ENCODE assay signal across 12 mouse cellular contexts in genomic region chr6:72210823-72211222, GRCm38 (mm10). TPM values are rescaled to one million over a fixed set of nuclear protein-coding genes. Genes with fewer than 3 reads are reported as not detected.
DNase-seq lines count a peak whose midpoint lies in the region; ATAC-seq and TF ChIP-seq lines count a peak whose summit lies in the region.
"Had no signal": no experiment of that assay in that cellular context is flagged by ENCODE, and none has a peak within 500 bp of the region (broad histone marks: within the 10 kb centered on the region; RNA-seq: fewer than 3 reads in every experiment).

No protein-coding gene starts in this region.

- no peaks in the 10 kb centered on the region for H3K9me3 ChIP-seq in midbrain, embryonic 10.5 days (replicated peaks)
- no peaks in the 10 kb centered on the region for H3K9me3 ChIP-seq in midbrain, embryonic 14.5 days (ENCODE audit: control insufficient read depth, low read length)
- H3K9me3 ChIP-seq: embryonic facial prominence, embryonic 12.5 days; G1E; liver, embryonic 13.5 days had no signal

- WGBS in midbrain, embryonic 10.5 days, result 92% methylated on average over 7 of the region's 7 CpGs
- 79% methylated on average over 7 of the region's 7 CpGs for WGBS in midbrain, embryonic 14.5 days
- 92% methylated on average over 7 of the region's 7 CpGs for WGBS in kidney, adult 2 months

- no peak overlapping the region for H3K9ac ChIP-seq in midbrain, embryonic 14.5 days (replicated peaks; ENCODE audit: low read length)
- H3K9ac ChIP-seq: embryonic facial prominence, embryonic 12.5 days; liver, embryonic 13.5 days had no signal

- H3K4me3 ChIP-seq in midbrain, embryonic 10.5 days, result no peak overlapping the region
- no peak overlapping the region for H3K4me3 ChIP-seq in midbrain, embryonic 14.5 days (replicated peaks; ENCODE audit: low read depth, low read length)
- no peak overlapping the region for H3K4me3 ChIP-seq in kidney, adult 2 months (ENCODE audit: insufficient read depth, low read depth, low read length)
- H3K4me3 ChIP-seq: embryonic facial prominence, embryonic 12.5 days; liver, embryonic 13.5 days had no signal

- TF ChIP-seq POLR2A in kidney, adult 2 months (IDR thresholded peaks at IDR 0.05; ENCODE audit: low read depth, low read length), result no peak

- intact Hi-C loops in heart, postnatal 14 days (cut with DNase I), result no loop called here

- peak; percentile 42 for DNase-seq in cerebellum, adult 9-11 months
- DNase-seq in cerebellum, adult 9-10 months, result no peak
- no peak for DNase-seq in midbrain, embryonic 10.5 days (ENCODE audit: low spot score)
- no peak for DNase-seq in midbrain, embryonic 14.5 days
- peak; percentile 50 to 56 for DNase-seq in heart, postnatal 14 days
- peak; percentile 80 for DNase-seq in skeletal muscle tissue, adult 2 months (ENCODE audit: low read depth, low spot score)
- DNase-seq in kidney, adult 2 months, result no peak
- no peak for DNase-seq in right cerebral cortex, postnatal 4 days
- DNase-seq: kidney, adult 18-20 months; liver, embryonic 13.5 days had no signal

- H3K27ac ChIP-seq in midbrain, embryonic 10.5 days (replicated peaks), result peak overlapping the region; percentile 61
- no peak overlapping the region for H3K27ac ChIP-seq in midbrain, embryonic 14.5 days (replicated peaks; ENCODE audit: low read depth, low read length)
- H3K27ac ChIP-seq in kidney, adult 2 months (ENCODE audit: insufficient read depth, low read depth, low read length), result no peak overlapping the region
- H3K27ac ChIP-seq: embryonic facial prominence, embryonic 12.5 days; liver, embryonic 13.5 days had no signal

- no peak overlapping the region for H3K4me2 ChIP-seq in midbrain, embryonic 14.5 days (ENCODE audit: low read length)
- H3K4me2 ChIP-seq: embryonic facial prominence, embryonic 12.5 days; liver, embryonic 13.5 days had no signal

- H3K4me1 ChIP-seq in midbrain, embryonic 10.5 days, result peaks cover 52% of the 10 kb centered on the region
- H3K4me1 ChIP-seq in midbrain, embryonic 14.5 days (ENCODE audit: control insufficient read depth, insufficient read depth, low read length), result peaks cover 21% of the 10 kb centered on the region
- peaks cover 2% of the 10 kb centered on the region; the same call in 1 of the 2 replicates for H3K4me1 ChIP-seq in kidney, adult 2 months (ENCODE audit: control insufficient read depth, insufficient read depth, low read length)

- TF ChIP-seq CTCF in kidney, adult 2 months (conservative IDR thresholded peaks at IDR 0.05; ENCODE audit: insufficient read depth, insufficient read length, low read depth, low read length), result no peak

- H3K36me3 ChIP-seq in midbrain, embryonic 10.5 days, result peaks cover 15% of the 10 kb centered on the region
- no peaks in the 10 kb centered on the region for H3K36me3 ChIP-seq in midbrain, embryonic 14.5 days (ENCODE audit: control insufficient read depth, insufficient read depth, low read length)
- no peaks in the 10 kb centered on the region for H3K36me3 ChIP-seq in kidney, adult 2 months (ENCODE audit: control insufficient read depth, insufficient read depth, low read length)
- H3K36me3 ChIP-seq: G1E; liver, embryonic 13.5 days had no signal

- H3K27me3 ChIP-seq in midbrain, embryonic 10.5 days (ENCODE audit: low read depth, poor library complexity, severe bottlenecking), result peaks cover 84% of the 10 kb centered on the region
- peaks cover 3% of the 10 kb centered on the region; the same call in 1 of the 2 replicates for H3K27me3 ChIP-seq in midbrain, embryonic 14.5 days (ENCODE audit: control insufficient read depth, insufficient read depth, low read length)
- no peaks in the 10 kb centered on the region for H3K27me3 ChIP-seq in kidney, adult 2 months (replicated peaks; ENCODE audit: control insufficient read depth, insufficient read depth, low read length)

- no peak for ATAC-seq in midbrain, embryonic 14.5 days (ENCODE audit: low FRiP score, low TSS enrichment)

RNA-seq across cellular contexts. Expression of gene Atoh8, which starts 24.6 kb away (rescaled TPM):
- polyA plus RNA-seq in midbrain, embryonic 10.5 days (2016; fragmentation: Nextera tagmentation; extraction: Ambion mirVana), result 9.2 and 11.2 TPM in 2 replicates
- 1.8 and 2.4 TPM in 2 replicates for polyA plus RNA-seq in midbrain, embryonic 14.5 days (2014; fragmentation: Nextera tagmentation; extraction: Ambion mirVana)
- total RNA-seq in heart, postnatal 14 days (2021), result 10 to 100 TPM; 10.1 to 11.3 TPM
- polyA plus RNA-seq in kidney, adult 2 months (2012; rRNA removed), result 7.7 and 10.1 TPM in 2 replicates
- total RNA-seq: G1E had no signal

Comparison
In these comparisons a context has a peak if more than half of its experiments do, and no peak if none do; other contexts are left out.
1. DNase-seq: peak in cerebellum, adult 9-11 months (single experiment), heart, postnatal 14 days (2 of 2) and skeletal muscle tissue, adult 2 months (single experiment); none in cerebellum, adult 9-10 months (single experiment), midbrain, embryonic 10.5 days (single experiment), midbrain, embryonic 14.5 days (single experiment), kidney, adult 2 months (single experiment) and right cerebral cortex, postnatal 4 days (single experiment).